Mouse (Mus musculus): ENCODE measurements around the gene Krtap12-1. TPM values are rescaled to one million over a fixed set of nuclear protein-coding genes. Genes with fewer than 3 reads are reported as not detected.
"Not testable (repeated sequence)": the region's sequence is repeated elsewhere in the genome, so short reads cannot be mapped to it uniquely, and the experiment has no call there.

Krtap12-1 gene
- polyA plus RNA-seq, 1 experiment from 2014 or later = 0.23 TPM

GRCm38 (mm10) chr10:77709831-77710230 is 10.6 kb upstream of the Krtap12-1 start:
- no peak overlapping the region for H3K4me3 ChIP-seq
- no peak overlapping the region for H3K27ac ChIP-seq
- no peaks in the 10 kb centered on the region for H3K36me3 ChIP-seq
- ATAC-seq (ENCODE audit: low FRiP score, low read depth) = no peak
- no peak overlapping the region for H3K4me2 ChIP-seq (replicated peaks)
- no peaks in the 10 kb centered on the region for H3K4me1 ChIP-seq
- H3K9ac ChIP-seq = no peak overlapping the region
- H3K9me3 ChIP-seq = peaks cover 15% of the 10 kb centered on the region
- WGBS = 82% methylated on average over 3 of the region's 3 CpGs
- H3K27me3 ChIP-seq = no peaks in the 10 kb centered on the region

GRCm38 (mm10) chr10:77711157-77711556 is 9.2 kb upstream of the Krtap12-1 start, which contains the start of gene Gm10024:
Gm10024 (plus strand) TSS chr10:77711457.
- H3K4me3 ChIP-seq; H3K27me3 ChIP-seq; H3K27ac ChIP-seq; H3K9ac ChIP-seq; H3K4me1 ChIP-seq; H3K36me3 ChIP-seq; H3K4me2 ChIP-seq (replicated peaks); ATAC-seq (ENCODE audit: low FRiP score, low read depth): not testable (repeated sequence)
- H3K9me3 ChIP-seq = peaks cover 17% of the 10 kb centered on the region

GRCm38 (mm10) chr10:77713734-77714133 is 6.7 kb upstream of the Krtap12-1 start:
- Histone ChIP-seq H3K9me3 (peaks cover 11% of the 10 kb centered on the region), H3K27me3 (no peaks in the 10 kb centered on the region), H3K4me3 (no peak overlapping the region), H3K4me2 (replicated peaks) (no peak overlapping the region), H3K27ac (no peak overlapping the region), H3K9ac (no peak overlapping the region), H3K36me3 (no peaks in the 10 kb centered on the region), H3K4me1 (no peaks in the 10 kb centered on the region)
- no peak for ATAC-seq (ENCODE audit: low FRiP score, low read depth)
- 45% methylated on average over 4 of the region's 4 CpGs for WGBS

GRCm38 (mm10) chr10:77715507-77715906 is 4.9 kb upstream of the Krtap12-1 start, which contains the start of gene Gm10142:
Gm10142 (plus strand) TSS chr10:77715807.
- Histone ChIP-seq H3K4me3 (no peak within 1 kb of the TSS), H3K36me3 (no peaks in the 10 kb centered on the region), H3K27ac (no peak within 1 kb of the TSS), H3K27me3 (no peaks in the 10 kb centered on the region), H3K4me2 (replicated peaks) (no peak within 1 kb of the TSS), H3K4me1 (no peaks in the 10 kb centered on the region), H3K9ac (no peak within 1 kb of the TSS), H3K9me3 (peaks cover 13% of the 10 kb centered on the region)
- 69% methylated on average over 1 of the region's 1 CpGs for WGBS
- ATAC-seq (ENCODE audit: low FRiP score, low read depth) = no peak

- 74% methylated on average over 8 of the region's 8 CpGs for WGBS
- no peaks in the 10 kb centered on the region for H3K27me3 ChIP-seq
- no peak for ATAC-seq (ENCODE audit: low FRiP score, low read depth)
Measured at GRCm38 (mm10) chr10:77724855-77725254, 4.5 kb downstream of the Krtap12-1 start.

GRCm38 (mm10) chr10:77726186-77726585 is 5.8 kb downstream of the Krtap12-1 start, which contains the start of gene Gm10100:
Gm10100 (plus strand) TSS chr10:77726486.
- Histone ChIP-seq H3K9ac (no peak within 1 kb of the TSS), H3K27me3 (no peaks in the 10 kb centered on the region), H3K4me2 (replicated peaks) (no peak within 1 kb of the TSS), H3K27ac (no peak within 1 kb of the TSS), H3K4me1 (no peaks in the 10 kb centered on the region), H3K36me3 (no peaks in the 10 kb centered on the region), H3K9me3 (no peaks in the 10 kb centered on the region), H3K4me3 (no peak within 1 kb of the TSS)
- ATAC-seq (ENCODE audit: low FRiP score, low read depth) = no peak
- 31% methylated on average over 3 of the region's 3 CpGs for WGBS

More at GRCm38 (mm10) chr10:77724855-77725254, 4.5 kb downstream of the Krtap12-1 start:
- Histone ChIP-seq H3K4me2 (replicated peaks) (no peak overlapping the region), H3K27ac (no peak overlapping the region), H3K9ac (no peak overlapping the region), H3K36me3 (no peaks in the 10 kb centered on the region), H3K4me3 (no peak overlapping the region), H3K4me1 (no peaks in the 10 kb centered on the region), H3K9me3 (0 out of 2 replicates have a peak, but pooled peaks cover 6% of the 10 kb centered on the region)

GRCm38 (mm10) chr10:77728280-77728679 is 7.9 kb downstream of the Krtap12-1 start:
- WGBS = 53% methylated on average over 4 of the region's 4 CpGs

GRCm38 (mm10) chr10:77729241-77729640 is 8.8 kb downstream of the Krtap12-1 start:
- ATAC-seq (ENCODE audit: low FRiP score, low read depth) = no peak
- Histone ChIP-seq H3K4me2 (replicated peaks) (no peak overlapping the region), H3K9me3 (peaks cover 4% of the 10 kb centered on the region; the same call in 1 of the 2 replicates), H3K9ac (no peak overlapping the region), H3K27me3 (no peaks in the 10 kb centered on the region), H3K27ac (no peak overlapping the region), H3K4me3 (no peak overlapping the region), H3K4me1 (no peaks in the 10 kb centered on the region), H3K36me3 (no peaks in the 10 kb centered on the region)
- 53% methylated on average over 4 of the region's 4 CpGs for WGBS

More at GRCm38 (mm10) chr10:77728280-77728679, 7.9 kb downstream of the Krtap12-1 start:
- no peak overlapping the region for H3K9ac ChIP-seq
- H3K27me3 ChIP-seq = no peaks in the 10 kb centered on the region
- H3K27ac ChIP-seq = no peak overlapping the region
- H3K9me3 ChIP-seq = no peaks in the 10 kb centered on the region
- no peaks in the 10 kb centered on the region for H3K36me3 ChIP-seq
- no peak overlapping the region for H3K4me3 ChIP-seq
- no peaks in the 10 kb centered on the region for H3K4me1 ChIP-seq
- no peak for ATAC-seq (ENCODE audit: low FRiP score, low read depth)
- H3K4me2 ChIP-seq (replicated peaks) = no peak overlapping the region

GRCm38 (mm10) chr10:77735928-77736327 is 15.5 kb downstream of the Krtap12-1 start:
- H3K36me3 ChIP-seq = no peaks in the 10 kb centered on the region
- H3K27me3 ChIP-seq = no peaks in the 10 kb centered on the region
- H3K9me3 ChIP-seq = peaks cover 12% of the 10 kb centered on the region; the same call in 1 of the 2 replicates
- H3K4me3 ChIP-seq = no peak overlapping the region
- 87% methylated on average over 1 of the region's 1 CpGs for WGBS
- ATAC-seq (ENCODE audit: low FRiP score, low read depth) = no peak
- no peak overlapping the region for H3K27ac ChIP-seq
- no peaks in the 10 kb centered on the region for H3K4me1 ChIP-seq
- no peak overlapping the region for H3K9ac ChIP-seq
- H3K4me2 ChIP-seq (replicated peaks) = no peak overlapping the region

GRCm38 (mm10) chr10:77738929-77739328 is 18.5 kb downstream of the Krtap12-1 start:
- no peak overlapping the region for H3K27ac ChIP-seq
- H3K27me3 ChIP-seq = no peaks in the 10 kb centered on the region
- H3K9me3 ChIP-seq = peaks cover 11% of the 10 kb centered on the region; the same call in 1 of the 2 replicates
- 74% methylated on average over 4 of the region's 4 CpGs for WGBS
- no peak overlapping the region for H3K4me3 ChIP-seq
- H3K36me3 ChIP-seq = no peaks in the 10 kb centered on the region
- no peak overlapping the region for H3K9ac ChIP-seq
- no peak for ATAC-seq (ENCODE audit: low FRiP score, low read depth)
- H3K4me1 ChIP-seq = peaks cover 10% of the 10 kb centered on the region
- no peak overlapping the region for H3K4me2 ChIP-seq (replicated peaks)

- H3K9me3 ChIP-seq; H3K4me3 ChIP-seq; H3K27ac ChIP-seq; ATAC-seq (ENCODE audit: low FRiP score, low read depth); H3K36me3 ChIP-seq; H3K9ac ChIP-seq; H3K4me2 ChIP-seq (replicated peaks); H3K27me3 ChIP-seq: not testable (repeated sequence)
- H3K4me1 ChIP-seq = peaks cover 10% of the 10 kb centered on the region
- 37% methylated on average over 5 of the region's 5 CpGs for WGBS
Measured at GRCm38 (mm10) chr10:77741924-77742688, 21.7 kb downstream of the Krtap12-1 start, which contains the start of gene Gm18596. Gm18596 (minus strand) TSS chr10:77742638.

GRCm38 (mm10) chr10:77750686-77751085 is 30.3 kb downstream of the Krtap12-1 start:
- ATAC-seq (ENCODE audit: low FRiP score, low read depth); H3K4me1 ChIP-seq: not testable (repeated sequence)

More at GRCm38 (mm10) chr10:77750686-77751085, 30.3 kb downstream of the Krtap12-1 start:
- H3K9me3 ChIP-seq; H3K27ac ChIP-seq; H3K27me3 ChIP-seq; H3K4me3 ChIP-seq; H3K36me3 ChIP-seq; H3K4me2 ChIP-seq (replicated peaks); H3K9ac ChIP-seq: not testable (repeated sequence)
- WGBS = 76% methylated on average over 1 of the region's 1 CpGs

Measured in limb, embryonic 13.5 days (tissue).